In genomic region chr11:78246318-78247011, GRCm38 (mm10) we compare ENCODE assay signal across 8 mouse cellular contexts. TPM values are rescaled to one million over a fixed set of nuclear protein-coding genes. Genes with fewer than 3 reads are reported as not detected.
DNase-seq lines count a peak whose midpoint lies in the region; ATAC-seq and TF ChIP-seq lines count a peak whose summit lies in the region.

No protein-coding gene starts in this region.

- intact Hi-C loops in heart, postnatal 36 days (cut with DNase I), result loop anchor here (2.0 kb wide), 1 partner anchor 14 kb away; the partner anchor contains the start of gene 2610507B11Rik

- peak overlapping the region in 1 of 2 experiments; percentile 97; a peak in 2 of 4 replicates for H3K27ac ChIP-seq in heart, embryonic 14.5 days (replicated peaks in 1 of 2; ENCODE audit: control insufficient read depth in 1 of 2, insufficient read depth in 1 of 2, low read depth in 2 of 2, low read length in 2 of 2)
- peak overlapping the region; percentile 98 for H3K27ac ChIP-seq in ES-Bruce4 (ENCODE audit: insufficient read depth, low read length)
- peak overlapping the region; percentile 95 for H3K27ac ChIP-seq in hindbrain, embryonic 10.5 days
- peak overlapping the region; percentile 97 for H3K27ac ChIP-seq in macrophage

- TF ChIP-seq POLR2A in ES-Bruce4 (IDR thresholded peaks at IDR 0.05; ENCODE audit: insufficient read depth, low read length), result no peak

- DNase-seq in heart, postnatal 36 days, result no peak
- no peak for DNase-seq in hindbrain, embryonic 10.5 days (ENCODE audit: low spot score)
- no peak for DNase-seq in left cerebral cortex, adult 18-20 months (ENCODE audit: low spot score in 2 of 2)
- DNase-seq in ovary, postnatal 10 days (ENCODE audit: low spot score), result no peak
- DNase-seq in c-Kit-positive CD71-positive TER-119-positive erythroid progenitor cells, embryonic 14.5 days (ENCODE audit: low spot score), result no peak

- no peak for TF ChIP-seq CTCF in ES-Bruce4 (IDR thresholded peaks at IDR 0.05; ENCODE audit: low read depth, low read length)

- H3K4me1 ChIP-seq in heart, embryonic 14.5 days (ENCODE audit: control insufficient read depth in 2 of 2, insufficient read depth in 2 of 2, low read length in 2 of 2), result peaks cover 2 to 21% of the 10 kb centered on the region in 2 experiments; a peak in 3 of 4 replicates
- no peaks in the 10 kb centered on the region for H3K4me1 ChIP-seq in ES-Bruce4 (ENCODE audit: control insufficient read depth, insufficient read depth, low read length)
- peaks cover 37% of the 10 kb centered on the region for H3K4me1 ChIP-seq in hindbrain, embryonic 10.5 days (replicated peaks)

- WGBS in heart, embryonic 14.5 days, result 50% methylated on average over 7 of the region's 7 CpGs
- WGBS in hindbrain, embryonic 10.5 days, result 56% methylated on average over 7 of the region's 7 CpGs
- 53% methylated on average over 7 of the region's 7 CpGs for WGBS in macrophage (ENCODE audit: missing documents)

- H3K9ac ChIP-seq in heart, embryonic 14.5 days (ENCODE audit: low read length), result peak overlapping the region; percentile 97
- peak overlapping the region; percentile 80 for H3K9ac ChIP-seq in ES-Bruce4 (ENCODE audit: low read depth, poor library complexity, severe bottlenecking)

- peak overlapping the region; percentile 90 to 94 for H3K4me3 ChIP-seq in heart, embryonic 14.5 days (ENCODE audit: control insufficient read depth in 1 of 2, insufficient read depth in 1 of 2, low read depth in 1 of 2, low read length in 2 of 2)
- H3K4me3 ChIP-seq in ES-Bruce4 (ENCODE audit: low read depth, low read length) (peak overlapping the region; percentile 88; the same call in 1 of the 2 replicates), macrophage (ENCODE audit: inconsistent target) (peak overlapping the region; percentile 100)
- peak overlapping the region; percentile 99 for H3K4me3 ChIP-seq in hindbrain, embryonic 10.5 days

- no peak for TF ChIP-seq EP300 in ES-Bruce4 (IDR thresholded peaks at IDR 0.05; ENCODE audit: insufficient read depth, low read depth, low read length)

- peaks cover 17% of the 10 kb centered on the region for H3K36me3 ChIP-seq in heart, embryonic 14.5 days (ENCODE audit: control insufficient read depth, insufficient read depth, low read length)
- H3K36me3 ChIP-seq in ES-Bruce4 (ENCODE audit: control insufficient read depth, insufficient read depth, low read length, poor library complexity, severe bottlenecking) (peaks cover 3% of the 10 kb centered on the region; the same call in 1 of the 2 replicates), macrophage (ENCODE audit: inconsistent target) (peaks cover 7% of the 10 kb centered on the region)
- peaks cover 30% of the 10 kb centered on the region for H3K36me3 ChIP-seq in hindbrain, embryonic 10.5 days

- H3K4me2 ChIP-seq in heart, embryonic 14.5 days (ENCODE audit: low read length), result peak overlapping the region; percentile 77

- no peak for ATAC-seq in heart, embryonic 14.5 days (ENCODE audit: insufficient number of reproducible peaks, insufficient read depth, low FRiP score, low read depth)

- H3K9me3 ChIP-seq in heart, embryonic 14.5 days (ENCODE audit: control insufficient read depth, low read length), result no peaks in the 10 kb centered on the region
- H3K9me3 ChIP-seq in ES-Bruce4 (replicated peaks; ENCODE audit: control insufficient read depth, insufficient read depth, low read length, poor library complexity, severe bottlenecking), result no peaks in the 10 kb centered on the region
- no peaks in the 10 kb centered on the region for H3K9me3 ChIP-seq in hindbrain, embryonic 10.5 days

- H3K79me2 ChIP-seq in macrophage (ENCODE audit: inconsistent target), result peaks cover 93% of the 10 kb centered on the region

- no peaks in the 10 kb centered on the region for H3K27me3 ChIP-seq in heart, embryonic 14.5 days (ENCODE audit: control insufficient read depth, insufficient read depth, low read length)
- no peaks in the 10 kb centered on the region for H3K27me3 ChIP-seq in ES-Bruce4 (ENCODE audit: control insufficient read depth, insufficient read depth, low read length, poor library complexity, severe bottlenecking)
- H3K27me3 ChIP-seq in hindbrain, embryonic 10.5 days (ENCODE audit: insufficient read depth, poor library complexity, severe bottlenecking), result no peaks in the 10 kb centered on the region

RNA-seq across cellular contexts. Expression of gene Supt6, which starts 0.7 kb away (rescaled TPM):
- 13.8 and 15.5 TPM in 2 replicates for polyA plus RNA-seq in heart, embryonic 14.5 days (2014; fragmentation: Nextera tagmentation; extraction: Ambion mirVana)
- total RNA-seq in heart, postnatal 36 days (2021), result 10 to 100 TPM; 28.4 to 29.6 TPM
- polyA plus RNA-seq in ES-Bruce4 (2011; ENCODE audit: insufficient read depth, insufficient read length, low read depth, missing spikeins) (73.2 and 73.4 TPM in 2 replicates), macrophage (2018) (35.9 to 79.5 TPM (median 42.0 TPM) in 3 replicates)
- polyA plus RNA-seq in hindbrain, embryonic 10.5 days (2016; fragmentation: Nextera tagmentation; extraction: Ambion mirVana), result 35.0 and 36.3 TPM in 2 replicates
- total RNA-seq in macrophage (2018; cell fraction: chromatin; rRNA removed), result 100 to 1,000 TPM in 14 of 26 experiments, 10 to 100 TPM in 12; 79.8 to 175 (median 102) TPM
- 10 to 100 TPM; 41.9 to 59.2 (median 51.7) TPM for total RNA-seq in macrophage (2018; cell fraction: cytosol; rRNA removed)
- 10 to 100 TPM; 62.5 to 89.5 (median 75.2) TPM for total RNA-seq in macrophage (2018; cell fraction: nucleus; rRNA removed)
- total RNA-seq in left cerebral cortex, adult 18-20 months (2021), result 10 to 100 TPM; 93.8 to 96.5 TPM

RNA-seq across cellular contexts. Expression of gene Sdf2, which starts 0.9 kb away (rescaled TPM):
- polyA plus RNA-seq in heart, embryonic 14.5 days (2014; fragmentation: Nextera tagmentation; extraction: Ambion mirVana), result 65.2 and 75.8 TPM in 2 replicates
- total RNA-seq in heart, postnatal 36 days (2021), result 10 to 100 TPM; 47.4 to 47.7 TPM
- polyA plus RNA-seq in ES-Bruce4 (2011; ENCODE audit: insufficient read depth, insufficient read length, low read depth, missing spikeins) (53.9 and 56.6 TPM in 2 replicates), macrophage (2018) (54.6 to 89.4 TPM (median 68.8 TPM) in 3 replicates)
- polyA plus RNA-seq in hindbrain, embryonic 10.5 days (2016; fragmentation: Nextera tagmentation; extraction: Ambion mirVana), result 53.6 and 63.8 TPM in 2 replicates
- total RNA-seq in macrophage (2018; cell fraction: chromatin; rRNA removed), result 10 to 100 TPM; 34.9 to 90.7 (median 49.6) TPM
- total RNA-seq in macrophage (2018; cell fraction: cytosol; rRNA removed), result 10 to 100 TPM; 51.6 to 75.2 (median 64.9) TPM
- total RNA-seq in macrophage (2018; cell fraction: nucleus; rRNA removed), result 10 to 100 TPM; 32.0 to 85.2 (median 69.1) TPM
- total RNA-seq in left cerebral cortex, adult 18-20 months (2021), result 10 to 100 TPM; 65.2 to 68.1 TPM

RNA-seq across cellular contexts. Expression of gene 2610507B11Rik, which starts 15.1 kb away (rescaled TPM):
- polyA plus RNA-seq in heart, embryonic 14.5 days (2014; fragmentation: Nextera tagmentation; extraction: Ambion mirVana), result 71.3 and 72.5 TPM in 2 replicates
- total RNA-seq in heart, postnatal 36 days (2021), result 100 to 1,000 TPM; 187 to 210 TPM
- polyA plus RNA-seq in ES-Bruce4 (2011; ENCODE audit: insufficient read depth, insufficient read length, low read depth, missing spikeins), result 108 and 112 TPM in 2 replicates
- 53.2 and 65.6 TPM in 2 replicates for polyA plus RNA-seq in hindbrain, embryonic 10.5 days (2016; fragmentation: Nextera tagmentation; extraction: Ambion mirVana)
- 100 to 1,000 TPM in 22 of 26 experiments, 10 to 100 TPM in 4; 77.2 to 649 (median 274) TPM for total RNA-seq in macrophage (2018; cell fraction: chromatin; rRNA removed)
- total RNA-seq in macrophage (2018; cell fraction: cytosol; rRNA removed), result 100 to 1,000 TPM in 21 of 26 experiments, 10 to 100 TPM in 5; 71.0 to 193 (median 125) TPM
- 100 to 1,000 TPM in 24 of 26 experiments, 10 to 100 TPM in 2; 96.0 to 437 (median 178) TPM for total RNA-seq in macrophage (2018; cell fraction: nucleus; rRNA removed)
- polyA plus RNA-seq in macrophage (2018), result 144 to 210 TPM (median 148 TPM) in 3 replicates
- 100 to 1,000 TPM; 165 to 170 TPM for total RNA-seq in left cerebral cortex, adult 18-20 months (2021)

RNA-seq across cellular contexts. Expression of gene BC030499, which starts 44.2 kb away (rescaled TPM):
- polyA plus RNA-seq in heart, embryonic 14.5 days (2014; fragmentation: Nextera tagmentation; extraction: Ambion mirVana), result 0.23 and 0.70 TPM in 2 replicates
- under 1 TPM; 0.50 to 0.62 TPM for total RNA-seq in heart, postnatal 36 days (2021)
- polyA plus RNA-seq in ES-Bruce4 (2011; ENCODE audit: insufficient read depth, insufficient read length, low read depth, missing spikeins) (0.75 and 1.1 TPM in 2 replicates), macrophage (2018) (0.32 to 1.4 TPM (median 0.54 TPM) in 3 replicates)
- 0.52 and 0.93 TPM in 2 replicates for polyA plus RNA-seq in hindbrain, embryonic 10.5 days (2016; fragmentation: Nextera tagmentation; extraction: Ambion mirVana)
- total RNA-seq in macrophage (2018; cell fraction: chromatin; rRNA removed), result 10 to 100 TPM in 14 of 26 experiments, 1 to 10 TPM in 12; 1.8 to 36.5 (median 10.8) TPM
- under 1 TPM in 20 of 26 experiments, not detected in 6; 0.05 to 0.91 (median 0.27) TPM for total RNA-seq in macrophage (2018; cell fraction: cytosol; rRNA removed)
- 10 to 100 TPM in 7 of 26 experiments, 1 to 10 TPM in 18, under 1 TPM in 1; 0.97 to 40.9 (median 4.0) TPM for total RNA-seq in macrophage (2018; cell fraction: nucleus; rRNA removed)
- total RNA-seq in left cerebral cortex, adult 18-20 months (2021), result 10 to 100 TPM; 18.3 to 20.0 TPM

RNA-seq across cellular contexts. Expression of gene Proca1, which starts 53.3 kb away (rescaled TPM):
- 2.4 and 2.9 TPM in 2 replicates for polyA plus RNA-seq in heart, embryonic 14.5 days (2014; fragmentation: Nextera tagmentation; extraction: Ambion mirVana)
- under 1 TPM; 0.50 to 0.70 TPM for total RNA-seq in heart, postnatal 36 days (2021)
- polyA plus RNA-seq in ES-Bruce4 (2011; ENCODE audit: insufficient read depth, insufficient read length, low read depth, missing spikeins), result 6.1 and 7.6 TPM in 2 replicates
- 1.6 and 1.8 TPM in 2 replicates for polyA plus RNA-seq in hindbrain, embryonic 10.5 days (2016; fragmentation: Nextera tagmentation; extraction: Ambion mirVana)
- total RNA-seq in macrophage (2018; cell fraction: chromatin; rRNA removed), result under 1 TPM in 1 of 26 experiments, not detected in 25; 0.98 TPM
- under 1 TPM in 17 of 26 experiments, not detected in 9; 0.14 to 0.30 (median 0.23) TPM for total RNA-seq in macrophage (2018; cell fraction: cytosol; rRNA removed)
- under 1 TPM in 1 of 26 experiments, not detected in 25; 0.60 TPM for total RNA-seq in macrophage (2018; cell fraction: nucleus; rRNA removed)
- polyA plus RNA-seq in macrophage (2018), result 0.16 to 0.43 TPM in 2 of 3 replicates, not detected in the other
- 1 to 10 TPM; 5.7 to 6.3 TPM for total RNA-seq in left cerebral cortex, adult 18-20 months (2021)
